8 mouse cellular contexts compared by ENCODE assay signal in genomic region chr3:62506488-62507205, GRCm38 (mm10). TPM values are rescaled to one million over a fixed set of nuclear protein-coding genes. Genes with fewer than 3 reads are reported as not detected.
DNase-seq lines count a peak whose midpoint lies in the region; ATAC-seq lines count a peak whose summit lies in the region.

Gene Dhx36 (minus strand): TSS chr3:62507004.

- H3K9ac ChIP-seq in intestine, embryonic 14.5 days (ENCODE audit: low read length), result peak within 1 kb of the TSS; percentile 93

- intact Hi-C loops in left cerebral cortex, postnatal 14 days (cut with DNase I), result no loop called here

- peak within 1 kb of the TSS; percentile 95 for H3K27ac ChIP-seq in intestine, embryonic 14.5 days (ENCODE audit: low read depth)

- H3K9me3 ChIP-seq in intestine, embryonic 14.5 days (ENCODE audit: control insufficient read depth, low read length), result no peaks in the 10 kb centered on the region

- H3K36me3 ChIP-seq in intestine, embryonic 14.5 days (ENCODE audit: control insufficient read depth, insufficient read depth, low read length), result peaks cover 7% of the 10 kb centered on the region

- peak within 1 kb of the TSS; percentile 89 for H3K4me3 ChIP-seq in intestine, embryonic 14.5 days (ENCODE audit: low read depth, low read length)

- H3K4me2 ChIP-seq in intestine, embryonic 14.5 days (ENCODE audit: low read length), result peak within 1 kb of the TSS; percentile 82

- peak; percentile 99 for ATAC-seq in intestine, embryonic 14.5 days (replicated peaks; ENCODE audit: low FRiP score, low TSS enrichment, low read depth)

- peak; percentile 97 to 98 for DNase-seq in adrenal gland, adult 18-20 months (ENCODE audit: low spot score in 2 of 2)
- DNase-seq in embryo, embryonic 11 days, result peak; percentile 99
- peak; percentile 93 for DNase-seq in gastrocnemius, postnatal 25 days
- DNase-seq in intestine, embryonic 14.5 days (ENCODE audit: low spot score), result peak; percentile 97
- peak; percentile 99 for DNase-seq in left cerebral cortex, postnatal 14 days (ENCODE audit: low spot score in 2 of 2)
- DNase-seq in mesoderm, embryonic 11.5 days (ENCODE audit: low read depth, low spot score), result peak; percentile 97
- DNase-seq in right cerebral cortex, postnatal 36 days (ENCODE audit: low spot score in 2 of 2), result peak; percentile 97 to 98
- peak; percentile 90 for DNase-seq in yolk sac, embryonic 10.5 days (ENCODE audit: low spot score)

- no peaks in the 10 kb centered on the region for H3K27me3 ChIP-seq in intestine, embryonic 14.5 days (replicated peaks; ENCODE audit: control insufficient read depth, insufficient read depth, low read length)

- WGBS in intestine, embryonic 14.5 days, result under 1% methylated on average over 66 of the region's 66 CpGs

- peaks cover 15% of the 10 kb centered on the region for H3K4me1 ChIP-seq in intestine, embryonic 14.5 days (replicated peaks; ENCODE audit: control insufficient read depth, insufficient read depth, low read length)

RNA-seq across cellular contexts. Expression of gene Dhx36, which starts in this region (rescaled TPM):
- 10 to 100 TPM; 27.2 to 30.3 TPM for total RNA-seq in adrenal gland, adult 18-20 months (2021)
- total RNA-seq in gastrocnemius, postnatal 25 days (2021), result 10 to 100 TPM; 12.7 TPM
- 32.3 and 34.2 TPM in 2 replicates for polyA plus RNA-seq in intestine, embryonic 14.5 days (2014; fragmentation: Nextera tagmentation; extraction: Ambion mirVana)
- 10 to 100 TPM; 54.1 to 55.9 TPM for total RNA-seq in left cerebral cortex, postnatal 14 days (2021)

Comparison
In these comparisons a context has a peak if more than half of its experiments do, and no peak if none do; other contexts are left out.
1. Peak in every context shown above with its lines: DNase-seq, ATAC-seq, H3K4me3 ChIP-seq and H3K27ac ChIP-seq.